In genomic region chr15:82995239-82995638, GRCm38 (mm10) we compare ENCODE assay signal across 20 mouse cellular contexts. TPM values are rescaled to one million over a fixed set of nuclear protein-coding genes. Genes with fewer than 3 reads are reported as not detected.
A peak's percentile ranks its signal among the peaks of the same experiment; 100 is the strongest.
DNase-seq lines count a peak whose midpoint lies in the region; ATAC-seq and TF ChIP-seq lines count a peak whose summit lies in the region.
"Had no signal": no experiment of that assay in that cellular context is flagged by ENCODE, and none has a peak within 500 bp of the region (broad histone marks: within the 10 kb centered on the region; RNA-seq: fewer than 3 reads in every experiment).

No protein-coding gene starts in this region.

- peaks cover 9% of the 10 kb centered on the region for H3K27me3 ChIP-seq in hindbrain, embryonic 12.5 days
- peaks cover 75% of the 10 kb centered on the region for H3K27me3 ChIP-seq in hindbrain, embryonic 10.5 days (ENCODE audit: insufficient read depth, poor library complexity, severe bottlenecking)
- peaks cover 62% of the 10 kb centered on the region for H3K27me3 ChIP-seq in neural tube, embryonic 13.5 days
- no peaks in the 10 kb centered on the region for H3K27me3 ChIP-seq in forebrain, embryonic 16.5 days (replicated peaks; ENCODE audit: control insufficient read depth, insufficient read depth, low read length)
- H3K27me3 ChIP-seq in midbrain, embryonic 15.5 days (replicated peaks), result 0 out of 2 replicates have a peak, but pooled peaks cover 4% of the 10 kb centered on the region
- no peaks in the 10 kb centered on the region for H3K27me3 ChIP-seq in lung, postnatal 0 days (replicated peaks; ENCODE audit: insufficient read depth, low read length)

- peak overlapping the region; percentile 24; the same call in 1 of the 2 replicates for H3K27ac ChIP-seq in hindbrain, embryonic 12.5 days
- no peak overlapping the region for H3K27ac ChIP-seq in hindbrain, embryonic 10.5 days
- H3K27ac ChIP-seq in neural tube, embryonic 13.5 days (replicated peaks), result peak overlapping the region; percentile 68
- H3K27ac ChIP-seq in forebrain, embryonic 16.5 days (ENCODE audit: low read length), result peak overlapping the region; percentile 58
- peak overlapping the region; percentile 53; the same call in 1 of the 2 replicates for H3K27ac ChIP-seq in midbrain, embryonic 15.5 days
- H3K27ac ChIP-seq in lung, postnatal 0 days (ENCODE audit: low read length), result no peak overlapping the region
- H3K27ac ChIP-seq: limb, embryonic 13.5 days; liver, embryonic 15.5 days had no signal

- no peak overlapping the region for H3K4me3 ChIP-seq in hindbrain, embryonic 12.5 days
- no peak overlapping the region for H3K4me3 ChIP-seq in hindbrain, embryonic 10.5 days
- H3K4me3 ChIP-seq in neural tube, embryonic 13.5 days, result no peak overlapping the region
- no peak overlapping the region for H3K4me3 ChIP-seq in forebrain, embryonic 16.5 days (replicated peaks; ENCODE audit: low read length)
- H3K4me3 ChIP-seq in midbrain, embryonic 15.5 days, result no peak overlapping the region
- no peak overlapping the region for H3K4me3 ChIP-seq in lung, postnatal 0 days (ENCODE audit: low read depth, low read length)
- H3K4me3 ChIP-seq: limb, embryonic 13.5 days; liver, embryonic 15.5 days had no signal

- H3K9me3 ChIP-seq in hindbrain, embryonic 12.5 days (replicated peaks), result no peaks in the 10 kb centered on the region
- no peaks in the 10 kb centered on the region for H3K9me3 ChIP-seq in hindbrain, embryonic 10.5 days
- no peaks in the 10 kb centered on the region for H3K9me3 ChIP-seq in neural tube, embryonic 13.5 days
- H3K9me3 ChIP-seq in forebrain, embryonic 16.5 days (ENCODE audit: control insufficient read depth, low read length), result no peaks in the 10 kb centered on the region
- no peaks in the 10 kb centered on the region for H3K9me3 ChIP-seq in midbrain, embryonic 15.5 days
- no peaks in the 10 kb centered on the region for H3K9me3 ChIP-seq in lung, postnatal 0 days (ENCODE audit: low read length)
- H3K9me3 ChIP-seq: limb, embryonic 13.5 days; liver, embryonic 15.5 days had no signal

- no peak for TF ChIP-seq EP300 in lung, postnatal 0 days (IDR thresholded peaks at IDR 0.05)

- ATAC-seq in hindbrain, embryonic 12.5 days (ENCODE audit: low FRiP score), result no peak
- peak; percentile 37; the same call in 1 of the 2 replicates for ATAC-seq in neural tube, embryonic 13.5 days (ENCODE audit: low read depth)
- 0 out of 2 replicates have a peak, but pooled peaks have one; percentile 27 for ATAC-seq in forebrain, embryonic 16.5 days
- no peak for ATAC-seq in midbrain, embryonic 15.5 days (replicated peaks)
- ATAC-seq in lung, postnatal 0 days, result no peak
- ATAC-seq: intestine, embryonic 16.5 days; Patski had no signal

- WGBS in hindbrain, embryonic 12.5 days, result 62% methylated on average over 7 of the region's 7 CpGs
- WGBS in hindbrain, embryonic 10.5 days, result 68% methylated on average over 7 of the region's 7 CpGs
- 40% methylated on average over 7 of the region's 7 CpGs for WGBS in neural tube, embryonic 13.5 days
- WGBS in forebrain, embryonic 16.5 days, result 22% methylated on average over 7 of the region's 7 CpGs
- WGBS in midbrain, embryonic 15.5 days, result 36% methylated on average over 7 of the region's 7 CpGs
- WGBS in lung, postnatal 0 days, result 59% methylated on average over 7 of the region's 7 CpGs

- peaks cover 43% of the 10 kb centered on the region for H3K4me1 ChIP-seq in hindbrain, embryonic 12.5 days
- peaks cover 60% of the 10 kb centered on the region for H3K4me1 ChIP-seq in hindbrain, embryonic 10.5 days (replicated peaks)
- H3K4me1 ChIP-seq in neural tube, embryonic 13.5 days (replicated peaks), result peaks cover 66% of the 10 kb centered on the region
- H3K4me1 ChIP-seq in forebrain, embryonic 16.5 days (replicated peaks; ENCODE audit: control insufficient read depth, insufficient read depth, low read length), result peaks cover 32% of the 10 kb centered on the region
- peaks cover 56% of the 10 kb centered on the region for H3K4me1 ChIP-seq in midbrain, embryonic 15.5 days
- H3K4me1 ChIP-seq in lung, postnatal 0 days (ENCODE audit: insufficient read depth, low read depth, low read length), result no peaks in the 10 kb centered on the region

- H3K36me3 ChIP-seq in hindbrain, embryonic 12.5 days, result no peaks in the 10 kb centered on the region
- no peaks in the 10 kb centered on the region for H3K36me3 ChIP-seq in hindbrain, embryonic 10.5 days
- no peaks in the 10 kb centered on the region for H3K36me3 ChIP-seq in neural tube, embryonic 13.5 days
- no peaks in the 10 kb centered on the region for H3K36me3 ChIP-seq in forebrain, embryonic 16.5 days (ENCODE audit: control insufficient read depth, insufficient read depth)
- no peaks in the 10 kb centered on the region for H3K36me3 ChIP-seq in midbrain, embryonic 15.5 days (replicated peaks)
- no peaks in the 10 kb centered on the region for H3K36me3 ChIP-seq in lung, postnatal 0 days (ENCODE audit: insufficient read depth, low read length)
- H3K36me3 ChIP-seq: limb, embryonic 13.5 days; liver, embryonic 15.5 days had no signal

- H3K9ac ChIP-seq in hindbrain, embryonic 12.5 days, result no peak overlapping the region
- H3K9ac ChIP-seq in neural tube, embryonic 13.5 days, result peak overlapping the region; percentile 26; the same call in 1 of the 2 replicates
- H3K9ac ChIP-seq in forebrain, embryonic 16.5 days (replicated peaks; ENCODE audit: low read depth, low read length), result peak overlapping the region; percentile 19; the same call in 1 of the 2 replicates
- H3K9ac ChIP-seq in midbrain, embryonic 15.5 days, result no peak overlapping the region
- no peak overlapping the region for H3K9ac ChIP-seq in lung, postnatal 0 days (replicated peaks; ENCODE audit: low read depth)
- H3K9ac ChIP-seq: limb, embryonic 13.5 days; liver, embryonic 15.5 days had no signal

- TF ChIP-seq CTCF in lung, postnatal 0 days (IDR thresholded peaks at IDR 0.05), result no peak

- no peak for DNase-seq in hindbrain, embryonic 10.5 days (ENCODE audit: low spot score)
- no peak for DNase-seq in neural tube, embryonic 10.5 days (ENCODE audit: extremely low spot score, low spot score)
- DNase-seq in cerebellum, adult 18-20 months, result no peak
- no peak for DNase-seq in lung, postnatal 0 days (ENCODE audit: low spot score)
- DNase-seq: adrenal gland, postnatal 36 days; B cell, adult 2 months; cerebellum, postnatal 25 days; gastrocnemius, postnatal 14 days; heart, postnatal 10 days; kidney, postnatal 10 days; lung, postnatal 36 days; retina, postnatal 1 day had no signal

- H3K4me2 ChIP-seq in hindbrain, embryonic 12.5 days (replicated peaks), result no peak overlapping the region
- H3K4me2 ChIP-seq in neural tube, embryonic 13.5 days, result no peak overlapping the region
- H3K4me2 ChIP-seq in forebrain, embryonic 16.5 days (ENCODE audit: low read length), result no peak overlapping the region
- no peak overlapping the region for H3K4me2 ChIP-seq in midbrain, embryonic 15.5 days
- no peak overlapping the region for H3K4me2 ChIP-seq in lung, postnatal 0 days (replicated peaks; ENCODE audit: low read depth, low read length)
- H3K4me2 ChIP-seq: limb, embryonic 13.5 days; liver, embryonic 15.5 days had no signal

RNA-seq across cellular contexts. Expression of gene Tcf20, which starts 7.6 kb away (rescaled TPM):
- 12.4 and 14.0 TPM in 2 replicates for polyA plus RNA-seq in hindbrain, embryonic 12.5 days (2016; fragmentation: Nextera tagmentation; extraction: Ambion mirVana)
- 6.7 and 6.9 TPM in 2 replicates for polyA plus RNA-seq in hindbrain, embryonic 10.5 days (2016; fragmentation: Nextera tagmentation; extraction: Ambion mirVana)
- 11.8 and 12.7 TPM in 2 replicates for polyA plus RNA-seq in neural tube, embryonic 13.5 days (2015; fragmentation: Nextera tagmentation; extraction: Ambion mirVana)
- 18.3 and 18.6 TPM in 2 replicates for polyA plus RNA-seq in forebrain, embryonic 16.5 days (2015; fragmentation: Nextera tagmentation; extraction: Ambion mirVana)
- 15.1 and 15.9 TPM in 2 replicates for polyA plus RNA-seq in midbrain, embryonic 15.5 days (2015; fragmentation: Nextera tagmentation; extraction: Ambion mirVana)
- polyA plus RNA-seq in lung, postnatal 0 days (2015; fragmentation: Nextera tagmentation; extraction: Ambion mirVana), result 6.1 and 7.3 TPM in 2 replicates

RNA-seq across cellular contexts. Expression of gene Nfam1, which starts 37.9 kb away (rescaled TPM):
- polyA plus RNA-seq in hindbrain, embryonic 12.5 days (2016; fragmentation: Nextera tagmentation; extraction: Ambion mirVana), result 1.9 and 2.2 TPM in 2 replicates
- polyA plus RNA-seq in hindbrain, embryonic 10.5 days (2016; fragmentation: Nextera tagmentation; extraction: Ambion mirVana), result 2.8 and 3.6 TPM in 2 replicates
- 2.4 and 2.6 TPM in 2 replicates for polyA plus RNA-seq in neural tube, embryonic 13.5 days (2015; fragmentation: Nextera tagmentation; extraction: Ambion mirVana)
- polyA plus RNA-seq in forebrain, embryonic 16.5 days (2015; fragmentation: Nextera tagmentation; extraction: Ambion mirVana), result 1.5 and 1.7 TPM in 2 replicates
- 2.9 TPM in 2 replicates for polyA plus RNA-seq in midbrain, embryonic 15.5 days (2015; fragmentation: Nextera tagmentation; extraction: Ambion mirVana)
- 6.3 and 6.5 TPM in 2 replicates for polyA plus RNA-seq in lung, postnatal 0 days (2015; fragmentation: Nextera tagmentation; extraction: Ambion mirVana)
- polyA plus RNA-seq: Patski had no signal

Comparison
In these comparisons a context has a peak if more than half of its experiments do, and no peak if none do; other contexts are left out.
1. H3K27ac ChIP-seq: peak in hindbrain, embryonic 12.5 days (single experiment), neural tube, embryonic 13.5 days (single experiment), forebrain, embryonic 16.5 days (single experiment) and midbrain, embryonic 15.5 days (single experiment); none in hindbrain, embryonic 10.5 days (single experiment) and lung, postnatal 0 days (single experiment).
2. ATAC-seq: peak in neural tube, embryonic 13.5 days (single experiment) and forebrain, embryonic 16.5 days (single experiment); none in hindbrain, embryonic 12.5 days (single experiment), midbrain, embryonic 15.5 days (single experiment) and lung, postnatal 0 days (single experiment).
3. H3K9ac ChIP-seq: peak in neural tube, embryonic 13.5 days (single experiment) and forebrain, embryonic 16.5 days (single experiment); none in hindbrain, embryonic 12.5 days (single experiment), midbrain, embryonic 15.5 days (single experiment) and lung, postnatal 0 days (single experiment).